In the genomic region with DNA sequence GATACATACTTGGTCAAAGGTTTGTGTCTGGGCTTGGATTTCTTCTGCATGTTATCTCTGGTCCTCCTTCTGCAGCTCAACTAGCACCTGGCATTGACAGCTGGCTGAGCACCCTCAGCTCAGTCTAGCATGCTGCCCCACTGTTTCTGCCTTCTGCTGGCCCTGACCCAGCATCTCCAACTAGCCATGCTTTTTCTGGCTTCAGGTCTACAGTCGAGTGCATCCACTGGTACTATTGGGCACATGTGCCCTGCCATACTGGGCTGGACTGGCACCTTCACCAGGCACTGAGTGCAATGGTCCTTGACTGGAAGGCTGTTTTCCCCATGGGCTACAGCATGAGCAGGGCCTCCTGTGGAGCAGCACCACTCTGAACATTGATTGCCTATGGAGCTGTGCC, we compare ENCODE assay signal across 21 mouse cellular contexts.
DNase-seq lines count a peak whose midpoint lies in the region; ATAC-seq and TF ChIP-seq lines count a peak whose summit lies in the region.
"Had no signal": no experiment of that assay in that cellular context is flagged by ENCODE, and none has a peak within 500 bp of the region (broad histone marks: within the 10 kb centered on the region; RNA-seq: fewer than 3 reads in every experiment).

No protein-coding gene starts in this region.

- H3K4me1 ChIP-seq in cerebellum, adult 2 months (ENCODE audit: control insufficient read depth, insufficient read depth, low read length), result no peaks in the 10 kb centered on the region; the same call in 1 of the 2 replicates
- no peaks in the 10 kb centered on the region for H3K4me1 ChIP-seq in hindbrain, embryonic 15.5 days (replicated peaks)
- no peaks in the 10 kb centered on the region for H3K4me1 ChIP-seq in hindbrain, embryonic 12.5 days
- H3K4me1 ChIP-seq in midbrain, embryonic 16.5 days (ENCODE audit: control insufficient read depth, insufficient read depth, low read length), result no peaks in the 10 kb centered on the region
- H3K4me1 ChIP-seq: limb, embryonic 10.5 days; stomach, embryonic 15.5 days had no signal

- no peaks in the 10 kb centered on the region for H3K36me3 ChIP-seq in hindbrain, embryonic 15.5 days
- no peaks in the 10 kb centered on the region for H3K36me3 ChIP-seq in hindbrain, embryonic 12.5 days
- no peaks in the 10 kb centered on the region for H3K36me3 ChIP-seq in midbrain, embryonic 16.5 days (ENCODE audit: control insufficient read depth, insufficient read depth, low read length)
- H3K36me3 ChIP-seq: limb, embryonic 10.5 days; stomach, embryonic 15.5 days had no signal

- H3K9ac ChIP-seq in hindbrain, embryonic 15.5 days, result no peak overlapping the region
- H3K9ac ChIP-seq in hindbrain, embryonic 12.5 days, result no peak overlapping the region
- no peak overlapping the region for H3K9ac ChIP-seq in midbrain, embryonic 16.5 days (ENCODE audit: low read depth, low read length)
- H3K9ac ChIP-seq: liver, postnatal 0 days; stomach, embryonic 15.5 days had no signal

- no peak overlapping the region for H3K4me2 ChIP-seq in hindbrain, embryonic 15.5 days
- H3K4me2 ChIP-seq in hindbrain, embryonic 12.5 days (replicated peaks), result no peak overlapping the region
- H3K4me2 ChIP-seq in midbrain, embryonic 16.5 days (ENCODE audit: low read length), result no peak overlapping the region
- H3K4me2 ChIP-seq: stomach, embryonic 15.5 days had no signal

- peak; percentile 25 to 65 for DNase-seq in cerebellum, postnatal 4 days (ENCODE audit: low spot score in 2 of 2)
- no peak for DNase-seq in cerebellum, adult 2 months
- peak; percentile 23 to 35 for DNase-seq in right cerebral cortex, postnatal 10 days (ENCODE audit: low spot score in 2 of 2)
- no peak for DNase-seq in right cerebral cortex, postnatal 25 days
- no peak for DNase-seq in gastrocnemius, postnatal 36 days
- DNase-seq: B cell, adult 2 months; gastrocnemius, postnatal 10 days; heart, adult 18-20 months; heart, postnatal 36 days; kidney, postnatal 36 days; liver, postnatal 0 days; lung, postnatal 10 days; thymus, adult 18-20 months; thymus, postnatal 4 days had no signal

- H3K27me3 ChIP-seq in cerebellum, adult 2 months (ENCODE audit: control insufficient read depth, insufficient read depth, low read length), result no peaks in the 10 kb centered on the region
- no peaks in the 10 kb centered on the region for H3K27me3 ChIP-seq in hindbrain, embryonic 15.5 days
- no peaks in the 10 kb centered on the region for H3K27me3 ChIP-seq in hindbrain, embryonic 12.5 days
- no peaks in the 10 kb centered on the region for H3K27me3 ChIP-seq in midbrain, embryonic 16.5 days (ENCODE audit: control insufficient read depth, insufficient read depth, low read depth, low read length)
- H3K27me3 ChIP-seq: stomach, embryonic 15.5 days had no signal

- no peak for TF ChIP-seq POLR2A in cerebellum, adult 2 months (IDR thresholded peaks at IDR 0.05; ENCODE audit: borderline replicate concordance, insufficient read depth, low read length)

- intact Hi-C loops in gastrocnemius, postnatal 36 days (cut with DNase I), result no loop called here

- TF ChIP-seq CTCF in cerebellum, adult 2 months (IDR thresholded peaks at IDR 0.05; ENCODE audit: borderline replicate concordance, insufficient read depth, low read depth, low read length), result no peak

- H3K27ac ChIP-seq in cerebellum, adult 2 months (ENCODE audit: insufficient read depth, low read length), result no peak overlapping the region
- H3K27ac ChIP-seq in hindbrain, embryonic 15.5 days (replicated peaks), result no peak overlapping the region
- H3K27ac ChIP-seq in hindbrain, embryonic 12.5 days, result no peak overlapping the region
- no peak overlapping the region for H3K27ac ChIP-seq in midbrain, embryonic 16.5 days (ENCODE audit: low read length)
- H3K27ac ChIP-seq: limb, embryonic 10.5 days; stomach, embryonic 15.5 days had no signal

- ATAC-seq in hindbrain, embryonic 15.5 days (ENCODE audit: low FRiP score, low read depth), result peak; percentile 51; the same call in 1 of the 2 replicates
- no peak for ATAC-seq in hindbrain, embryonic 12.5 days (ENCODE audit: low FRiP score)
- peak; percentile 60; the same call in 1 of the 2 replicates for ATAC-seq in midbrain, embryonic 16.5 days
- ATAC-seq: intestine, embryonic 16.5 days; liver, postnatal 0 days had no signal

- no peaks in the 10 kb centered on the region for H3K9me3 ChIP-seq in hindbrain, embryonic 15.5 days
- no peaks in the 10 kb centered on the region for H3K9me3 ChIP-seq in hindbrain, embryonic 12.5 days (replicated peaks)
- H3K9me3 ChIP-seq in midbrain, embryonic 16.5 days (replicated peaks; ENCODE audit: control insufficient read depth, low read length, poor library complexity, severe bottlenecking), result no peaks in the 10 kb centered on the region
- H3K9me3 ChIP-seq: limb, embryonic 10.5 days; stomach, embryonic 15.5 days had no signal

- no peak overlapping the region for H3K4me3 ChIP-seq in cerebellum, adult 2 months (replicated peaks; ENCODE audit: insufficient read depth, low read depth, low read length)
- H3K4me3 ChIP-seq in hindbrain, embryonic 15.5 days, result no peak overlapping the region
- no peak overlapping the region for H3K4me3 ChIP-seq in hindbrain, embryonic 12.5 days
- H3K4me3 ChIP-seq in midbrain, embryonic 16.5 days (ENCODE audit: low read depth, low read length), result no peak overlapping the region
- H3K4me3 ChIP-seq: limb, embryonic 10.5 days; myocyte; stomach, embryonic 15.5 days had no signal

- WGBS in cerebellum, adult 2 months, result 7% methylated on average over 1 of the region's 1 CpGs
- WGBS in hindbrain, embryonic 15.5 days, result 63% methylated on average over 1 of the region's 1 CpGs
- 92% methylated on average over 1 of the region's 1 CpGs for WGBS in hindbrain, embryonic 12.5 days
- WGBS in midbrain, embryonic 16.5 days, result 82% methylated on average over 1 of the region's 1 CpGs

Comparison
In these comparisons a context has a peak if more than half of its experiments do, and no peak if none do; other contexts are left out.
1. DNase-seq: peak in cerebellum, postnatal 4 days (2 of 2) and right cerebral cortex, postnatal 10 days (2 of 2); none in cerebellum, adult 2 months (0 of 2), right cerebral cortex, postnatal 25 days (single experiment) and gastrocnemius, postnatal 36 days (0 of 2).